Mouse (Mus musculus): ENCODE data around the gene Urgcp. TPM values are rescaled to one million over a fixed set of nuclear protein-coding genes. Genes with fewer than 3 reads are reported as not detected.

The Urgcp gene
- polyA plus RNA-seq, 1 experiment from 2014 or later: 37.6 TPM

DNA sequence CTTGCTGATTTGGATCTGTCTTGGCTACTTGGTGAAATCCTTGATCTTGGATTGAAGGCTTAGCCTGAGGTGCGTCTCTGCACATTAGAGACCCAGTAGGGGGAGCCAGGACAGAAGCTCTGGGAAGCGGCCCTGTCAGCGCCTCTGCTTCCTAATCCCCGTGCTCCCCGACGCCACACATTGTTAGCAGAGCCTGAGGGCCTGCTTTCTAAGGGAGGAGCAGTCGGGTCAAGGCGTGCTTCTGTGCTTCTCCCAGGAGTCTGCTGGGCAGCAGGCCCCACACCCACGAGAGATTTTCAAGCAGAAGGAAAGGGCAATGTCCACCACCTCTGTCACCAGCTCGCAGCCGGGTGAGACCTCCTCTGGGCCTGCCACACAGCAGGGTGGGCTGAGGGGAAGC, 35.2 kb upstream of the Urgcp start:
- peaks cover 51% of the 10 kb centered on the region for H3K36me3 ChIP-seq (replicated peaks)
- 64% methylated on average over 11 of the region's 11 CpGs for WGBS
- no peak overlapping the region for H3K27ac ChIP-seq
- H3K9me3 ChIP-seq: no peaks in the 10 kb centered on the region
- ATAC-seq (replicated peaks): no peak
- H3K4me2 ChIP-seq: no peak overlapping the region
- no peaks in the 10 kb centered on the region for H3K4me1 ChIP-seq
- no peaks in the 10 kb centered on the region for H3K27me3 ChIP-seq (replicated peaks)
- H3K9ac ChIP-seq: no peak overlapping the region
- H3K4me3 ChIP-seq: no peak overlapping the region

DNA sequence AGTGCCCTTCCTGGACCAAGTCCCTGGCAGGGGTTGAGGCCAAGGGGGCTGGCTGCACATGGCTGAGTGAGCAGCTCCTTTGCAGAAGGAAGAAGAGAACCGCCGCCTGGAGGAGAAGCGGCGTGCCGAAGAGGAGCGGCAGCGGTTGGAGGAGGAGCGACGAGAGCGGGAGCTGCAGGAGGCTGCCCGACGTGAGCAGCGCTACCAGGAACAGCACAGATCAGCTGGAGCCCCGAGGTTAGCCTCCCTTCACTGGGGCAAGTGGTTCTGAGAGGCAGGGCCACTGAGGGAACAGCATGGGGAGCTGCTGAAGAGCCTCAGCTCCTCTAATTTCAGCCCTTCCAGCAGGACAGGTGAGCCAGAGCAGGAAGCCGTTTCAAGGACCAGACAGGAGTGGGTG, 34.8 kb upstream of the Urgcp start:
- no peak overlapping the region for H3K4me2 ChIP-seq
- no peak overlapping the region for H3K27ac ChIP-seq
- no peaks in the 10 kb centered on the region for H3K27me3 ChIP-seq (replicated peaks)
- 78% methylated on average over 15 of the region's 15 CpGs for WGBS
- no peak overlapping the region for H3K9ac ChIP-seq
- peaks cover 55% of the 10 kb centered on the region for H3K36me3 ChIP-seq (replicated peaks)
- no peaks in the 10 kb centered on the region for H3K4me1 ChIP-seq
- ATAC-seq (replicated peaks): no peak
- no peak overlapping the region for H3K4me3 ChIP-seq
- no peaks in the 10 kb centered on the region for H3K9me3 ChIP-seq

DNA sequence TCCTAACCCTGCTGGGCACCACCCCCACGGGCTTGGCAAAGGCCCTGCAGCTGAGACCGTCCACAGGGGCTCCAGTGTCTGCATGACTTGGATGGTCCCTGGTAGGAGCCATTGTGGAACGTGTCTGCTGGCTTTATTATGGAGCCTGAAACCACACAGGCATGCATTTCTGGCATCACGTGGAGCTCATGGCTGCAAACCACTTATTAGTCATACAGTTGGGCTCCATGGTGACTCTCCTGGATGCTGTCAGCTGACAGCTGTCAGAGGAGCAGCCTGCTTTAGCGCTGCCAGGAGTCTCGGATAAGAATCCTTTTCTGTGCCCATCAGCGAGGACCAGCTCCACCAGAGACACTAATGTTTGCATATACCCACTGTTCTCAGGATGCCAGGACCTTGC, 33.5 kb upstream of the Urgcp start:
- Histone ChIP-seq H3K9me3 (no peaks in the 10 kb centered on the region), H3K4me1 (peaks cover 4% of the 10 kb centered on the region; the same call in 1 of the 2 replicates), H3K4me2 (no peak overlapping the region), H3K9ac (no peak overlapping the region), H3K4me3 (no peak overlapping the region), H3K36me3 (replicated peaks) (peaks cover 54% of the 10 kb centered on the region), H3K27ac (no peak overlapping the region), H3K27me3 (replicated peaks) (no peaks in the 10 kb centered on the region)
- no peak; the same call in 1 of the 2 replicates for ATAC-seq (replicated peaks)
- WGBS: 90% methylated on average over 7 of the region's 7 CpGs

DNA sequence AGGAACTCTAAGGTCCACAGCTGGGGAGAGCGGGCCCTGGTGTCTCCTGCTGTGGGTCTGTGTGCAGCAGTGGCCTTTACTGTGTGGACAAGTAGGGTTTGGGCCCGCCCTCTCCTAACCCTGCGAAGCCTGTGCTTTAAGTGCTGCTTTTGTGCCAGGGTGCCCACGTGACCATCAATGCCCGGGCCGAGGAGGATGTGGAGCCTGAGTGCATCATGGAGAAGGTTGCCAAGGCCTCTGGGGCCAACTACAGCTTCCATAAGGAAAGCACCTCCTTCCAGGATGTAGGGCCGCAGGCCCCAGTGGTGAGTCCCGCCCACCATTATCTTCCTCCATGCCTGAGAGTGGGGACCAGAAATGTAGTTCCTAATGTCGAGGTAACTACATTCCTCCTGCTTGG, 33.1 kb upstream of the Urgcp start:
- no peaks in the 10 kb centered on the region for H3K9me3 ChIP-seq
- no peak overlapping the region for H3K27ac ChIP-seq
- H3K4me3 ChIP-seq: no peak overlapping the region
- H3K4me1 ChIP-seq: peaks cover 7% of the 10 kb centered on the region; the same call in 1 of the 2 replicates
- no peaks in the 10 kb centered on the region for H3K27me3 ChIP-seq (replicated peaks)
- H3K36me3 ChIP-seq (replicated peaks): peaks cover 53% of the 10 kb centered on the region
- 91% methylated on average over 9 of the region's 9 CpGs for WGBS
- no peak overlapping the region for H3K4me2 ChIP-seq
- H3K9ac ChIP-seq: no peak overlapping the region
- ATAC-seq (replicated peaks): no peak

DNA sequence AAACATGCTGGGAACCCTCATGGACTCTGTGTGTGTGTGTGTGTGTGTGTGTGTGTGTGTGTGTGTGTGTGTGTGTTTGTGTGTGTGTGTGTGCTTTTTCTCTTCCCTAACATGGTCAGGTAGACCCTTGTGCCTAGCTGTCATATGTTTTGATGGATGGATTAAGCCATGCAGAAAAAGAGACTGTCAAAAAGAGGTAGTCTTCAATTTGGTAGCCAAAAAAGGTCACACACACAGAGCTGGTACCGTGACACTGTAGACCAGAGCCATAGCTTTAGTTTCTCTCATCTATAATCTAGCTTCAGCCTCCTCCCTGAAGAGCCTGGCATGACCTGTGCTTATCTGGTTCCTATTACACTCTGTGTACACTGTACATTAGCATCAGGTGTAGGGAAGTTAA, 28.3 kb upstream of the Urgcp start:
- H3K36me3 ChIP-seq (replicated peaks): peaks cover 22% of the 10 kb centered on the region; the same call in 1 of the 2 replicates
- H3K4me1 ChIP-seq: peaks cover 30% of the 10 kb centered on the region
- H3K9ac ChIP-seq: no peak overlapping the region
- no peak for ATAC-seq (replicated peaks)
- H3K4me2 ChIP-seq: no peak overlapping the region
- H3K27ac ChIP-seq: no peak overlapping the region
- 100% methylated on average over 1 of the region's 1 CpGs for WGBS
- no peak overlapping the region for H3K4me3 ChIP-seq
- no peaks in the 10 kb centered on the region for H3K9me3 ChIP-seq
- H3K27me3 ChIP-seq (replicated peaks): no peaks in the 10 kb centered on the region

DNA sequence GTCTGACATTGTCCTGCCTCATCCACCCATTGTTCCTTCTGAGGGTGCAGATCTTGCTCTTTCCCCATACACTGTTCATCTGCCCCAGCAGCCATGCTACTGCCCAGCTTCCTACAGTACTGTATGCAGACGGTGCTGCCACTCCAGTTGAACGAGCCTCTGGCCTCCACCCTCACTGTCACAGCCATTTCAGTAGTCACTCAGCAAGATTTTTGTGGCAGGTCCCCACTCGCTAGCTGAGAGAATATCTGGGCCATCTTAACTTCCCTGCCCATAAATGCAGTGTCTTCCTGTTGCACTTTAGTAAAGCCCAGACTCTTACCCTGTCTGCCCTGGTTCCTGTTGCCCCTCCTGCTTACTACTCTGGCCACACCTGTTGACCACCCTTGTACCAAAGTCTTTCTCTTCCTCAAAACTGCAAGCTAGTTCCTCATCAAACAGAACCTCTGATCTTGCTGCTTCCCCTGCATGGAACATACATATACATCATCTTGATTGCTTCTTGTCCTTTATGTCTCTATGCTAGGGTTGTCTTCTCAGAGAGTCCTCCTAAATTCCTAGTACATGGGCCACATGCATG, 27.7 kb upstream of the Urgcp start:
- Histone ChIP-seq H3K4me2 (peak overlapping the region; percentile 83), H3K9me3 (no peaks in the 10 kb centered on the region), H3K4me1 (peaks cover 30% of the 10 kb centered on the region), H3K36me3 (replicated peaks) (peaks cover 16% of the 10 kb centered on the region; the same call in 1 of the 2 replicates), H3K27ac (no peak overlapping the region), H3K4me3 (peak overlapping the region; percentile 95; the same call in 1 of the 2 replicates), H3K9ac (no peak overlapping the region), H3K27me3 (replicated peaks) (no peaks in the 10 kb centered on the region)
- WGBS: 89% methylated on average over 3 of the region's 3 CpGs
- no peak for ATAC-seq (replicated peaks)

DNA sequence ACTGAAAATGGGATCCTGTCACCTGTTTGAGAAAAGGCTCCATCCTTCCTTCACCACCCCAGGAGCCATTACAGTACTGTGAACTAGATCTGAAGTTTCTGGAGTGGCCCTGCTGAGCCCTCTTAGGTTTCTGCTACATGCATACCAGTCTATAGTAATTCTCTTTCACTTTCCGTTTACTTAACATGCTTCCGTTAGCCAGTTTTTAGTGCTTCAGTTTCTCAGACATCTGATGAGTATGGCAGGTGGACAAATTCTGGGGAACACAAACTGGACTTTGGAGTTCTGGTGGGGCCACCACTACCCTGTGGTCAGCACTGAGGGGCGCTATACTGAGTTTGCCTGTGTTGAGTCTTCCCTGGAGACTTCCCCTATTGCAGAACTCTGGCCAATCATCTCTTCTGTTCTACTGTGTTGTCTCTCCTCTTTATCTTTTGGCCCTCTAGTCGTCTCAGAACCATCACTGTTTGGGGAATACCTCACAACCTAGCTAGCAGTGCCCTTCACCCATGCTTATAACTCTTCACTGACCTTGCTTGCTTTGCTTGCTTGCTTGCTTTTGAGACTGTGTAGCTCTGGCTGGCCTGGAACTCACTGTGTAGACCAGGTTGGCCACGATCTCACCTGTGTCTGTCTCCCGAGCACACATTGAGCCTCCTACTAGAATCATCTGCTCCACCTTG, 27.0 kb upstream of the Urgcp start:
- ATAC-seq (replicated peaks): no peak
- no peaks in the 10 kb centered on the region for H3K27me3 ChIP-seq (replicated peaks)
- peaks cover 13% of the 10 kb centered on the region; the same call in 1 of the 2 replicates for H3K36me3 ChIP-seq (replicated peaks)
- peak overlapping the region; percentile 91 for H3K27ac ChIP-seq
- H3K4me1 ChIP-seq: peaks cover 30% of the 10 kb centered on the region
- H3K4me3 ChIP-seq: peak overlapping the region; percentile 95
- 73% methylated on average over 6 of the region's 6 CpGs for WGBS
- peak overlapping the region; percentile 83 for H3K4me2 ChIP-seq
- H3K9me3 ChIP-seq: no peaks in the 10 kb centered on the region
- H3K9ac ChIP-seq: peak overlapping the region; percentile 95

DNA sequence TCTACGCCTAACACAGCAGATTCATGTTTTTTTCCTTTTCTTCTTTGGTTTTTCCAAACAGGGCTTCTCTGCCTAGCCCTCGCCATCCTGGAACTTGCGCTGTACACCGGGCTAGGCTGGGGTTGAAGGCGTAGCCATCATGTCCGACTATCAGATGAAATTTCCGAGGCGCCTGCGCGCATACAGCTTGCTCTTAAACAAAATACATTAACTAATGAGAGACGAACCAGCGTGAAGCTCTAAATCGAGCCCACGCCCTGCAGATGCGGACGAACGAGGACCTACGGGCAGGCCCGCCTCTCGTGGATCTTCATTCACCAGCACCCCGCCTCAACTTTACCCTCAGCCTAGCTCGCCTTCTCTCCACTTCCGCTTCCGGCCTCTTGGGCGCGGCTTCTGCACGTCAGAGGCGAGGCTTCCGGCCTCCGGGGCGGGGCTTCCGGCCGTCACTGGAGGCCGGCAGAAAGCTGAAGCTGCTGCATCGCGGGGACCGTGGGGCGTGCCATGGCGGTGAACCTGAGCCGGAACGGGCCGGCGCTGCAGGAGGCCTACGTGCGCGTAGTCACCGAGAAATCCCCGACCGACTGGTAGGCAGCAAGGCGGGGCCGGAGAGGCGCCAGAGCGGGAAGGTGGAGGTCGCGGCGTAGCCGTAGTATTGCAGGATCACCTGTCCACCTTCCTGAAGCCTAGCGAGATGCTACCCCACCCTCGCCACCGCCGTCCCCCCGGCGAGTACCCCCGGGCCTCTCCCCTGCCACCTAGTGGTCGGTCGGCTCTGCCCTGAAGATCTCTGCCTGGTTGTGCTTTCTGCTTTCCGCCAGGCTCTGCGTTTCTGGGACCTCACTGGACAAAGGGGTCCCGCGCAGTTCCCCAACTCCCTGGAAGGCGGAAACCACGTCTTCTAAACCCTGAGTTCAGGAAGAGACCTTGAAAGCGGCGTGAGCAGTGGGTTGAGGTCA, 26.2 kb upstream of the Urgcp start, which contains the start of gene Dbnl:
Gene Dbnl, plus strand, starts transcription at position 433 of the 959 bp plus-strand sequence.
- Histone ChIP-seq H3K9ac (peak within 1 kb of the TSS; percentile 95), H3K4me2 (peak within 1 kb of the TSS; percentile 83), H3K9me3 (no peaks in the 10 kb centered on the region), H3K36me3 (replicated peaks) (peaks cover 13% of the 10 kb centered on the region; the same call in 1 of the 2 replicates), H3K4me3 (peak within 1 kb of the TSS; percentile 95), H3K4me1 (peaks cover 30% of the 10 kb centered on the region), H3K27me3 (replicated peaks) (no peaks in the 10 kb centered on the region), H3K27ac (peak within 1 kb of the TSS; percentile 91)
- peak; percentile 98 for ATAC-seq (replicated peaks)
- WGBS: under 1% methylated on average over 74 of the region's 74 CpGs

DNA sequence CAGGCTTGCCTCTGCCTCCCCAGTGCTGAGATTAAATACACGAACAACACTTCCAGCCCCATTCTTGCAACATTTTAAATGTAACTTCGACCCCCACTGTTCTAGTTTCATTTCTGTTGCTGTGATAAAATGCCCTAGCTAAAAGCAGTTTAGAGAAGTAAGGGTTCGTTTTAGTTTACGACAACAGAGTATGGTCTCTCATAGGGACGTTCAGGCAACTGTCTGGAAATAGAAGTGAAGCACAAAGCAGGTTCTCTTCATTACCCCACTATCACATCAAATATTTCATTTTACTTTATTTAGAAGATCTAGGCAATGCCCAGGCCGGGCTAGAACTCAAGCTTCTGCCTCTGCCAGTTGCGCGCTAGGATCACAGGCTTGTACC, 25.5 kb upstream of the Urgcp start:
- H3K9ac ChIP-seq: peak overlapping the region; percentile 95
- 42% methylated on average over 8 of the region's 8 CpGs for WGBS
- no peaks in the 10 kb centered on the region for H3K27me3 ChIP-seq (replicated peaks)
- peak overlapping the region; percentile 91 for H3K27ac ChIP-seq
- peak overlapping the region; percentile 95 for H3K4me3 ChIP-seq
- H3K4me1 ChIP-seq: peaks cover 30% of the 10 kb centered on the region
- no peaks in the 10 kb centered on the region for H3K9me3 ChIP-seq
- no peak for ATAC-seq (replicated peaks)
- peaks cover 13% of the 10 kb centered on the region; the same call in 1 of the 2 replicates for H3K36me3 ChIP-seq (replicated peaks)
- H3K4me2 ChIP-seq: peak overlapping the region; percentile 83

DNA sequence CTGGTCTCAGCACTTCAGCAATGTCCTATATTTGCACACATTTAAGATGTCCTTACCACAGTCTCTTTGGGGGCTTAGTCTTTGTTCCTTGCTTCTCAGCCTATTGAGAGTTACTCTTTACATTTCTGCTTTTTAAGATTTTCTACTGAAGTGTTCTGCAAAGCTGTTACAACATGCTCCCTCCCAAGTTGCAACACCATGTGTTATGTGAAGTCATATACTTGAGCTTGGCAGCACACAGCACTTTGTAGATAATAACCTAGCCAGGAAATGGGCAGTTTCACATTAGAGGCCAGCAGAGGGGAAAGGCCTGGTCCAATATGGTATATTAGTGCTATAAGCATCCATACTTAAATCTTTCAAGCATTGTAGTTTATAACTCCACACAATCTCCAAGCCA, 23.6 kb upstream of the Urgcp start:
- H3K4me2 ChIP-seq: no peak overlapping the region
- peaks cover 26% of the 10 kb centered on the region for H3K4me1 ChIP-seq
- H3K36me3 ChIP-seq (replicated peaks): no peaks in the 10 kb centered on the region; the same call in 1 of the 2 replicates
- no peak overlapping the region for H3K9ac ChIP-seq
- no peak for ATAC-seq (replicated peaks)
- no peaks in the 10 kb centered on the region for H3K9me3 ChIP-seq
- no peak overlapping the region for H3K27ac ChIP-seq
- no peak overlapping the region for H3K4me3 ChIP-seq
- H3K27me3 ChIP-seq (replicated peaks): no peaks in the 10 kb centered on the region

DNA sequence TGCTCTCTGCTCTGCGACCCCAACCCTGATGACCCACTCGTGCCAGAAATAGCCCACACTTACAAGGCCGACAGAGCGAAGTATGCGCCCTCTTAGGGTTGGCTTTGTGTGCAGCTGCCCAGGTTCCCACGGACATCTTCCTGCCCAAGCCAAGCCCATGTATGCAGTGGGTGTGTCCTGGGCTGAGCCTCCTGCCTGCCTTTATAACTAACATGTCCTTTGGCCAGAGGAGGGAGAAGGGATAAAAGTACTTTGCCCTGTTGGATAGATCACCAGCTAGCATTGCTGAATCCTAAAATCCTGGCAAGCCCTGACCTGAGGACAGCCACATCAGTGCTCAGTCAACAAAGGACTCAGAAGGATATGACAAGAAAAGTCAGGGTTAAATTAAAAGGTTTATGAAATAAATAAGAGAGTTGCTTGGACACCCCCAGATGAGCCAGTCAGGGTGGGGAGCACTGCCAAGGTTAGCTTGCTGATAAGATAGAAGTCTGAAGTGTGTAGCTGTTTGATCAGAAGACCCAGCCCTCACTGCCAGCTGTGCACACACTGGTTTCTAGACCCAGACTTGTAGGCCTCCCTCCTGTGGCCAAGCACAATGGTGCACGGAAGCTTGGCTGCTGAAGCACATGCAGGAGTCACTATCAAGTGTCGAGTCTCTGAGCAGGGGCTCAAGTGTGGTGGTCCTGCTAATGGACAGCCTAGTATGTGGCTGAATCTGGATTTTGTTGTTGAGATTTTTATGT, 20.2 kb upstream of the Urgcp start:
- WGBS: 75% methylated on average over 8 of the region's 8 CpGs
- no peaks in the 10 kb centered on the region for H3K36me3 ChIP-seq (replicated peaks)
- no peak overlapping the region for H3K4me3 ChIP-seq
- no peaks in the 10 kb centered on the region for H3K27me3 ChIP-seq (replicated peaks)
- H3K9ac ChIP-seq: no peak overlapping the region
- no peak for ATAC-seq (replicated peaks)
- H3K4me2 ChIP-seq: no peak overlapping the region
- no peaks in the 10 kb centered on the region for H3K9me3 ChIP-seq
- no peak overlapping the region for H3K27ac ChIP-seq
- H3K4me1 ChIP-seq: peaks cover 4% of the 10 kb centered on the region
